In the genomic region with DNA sequence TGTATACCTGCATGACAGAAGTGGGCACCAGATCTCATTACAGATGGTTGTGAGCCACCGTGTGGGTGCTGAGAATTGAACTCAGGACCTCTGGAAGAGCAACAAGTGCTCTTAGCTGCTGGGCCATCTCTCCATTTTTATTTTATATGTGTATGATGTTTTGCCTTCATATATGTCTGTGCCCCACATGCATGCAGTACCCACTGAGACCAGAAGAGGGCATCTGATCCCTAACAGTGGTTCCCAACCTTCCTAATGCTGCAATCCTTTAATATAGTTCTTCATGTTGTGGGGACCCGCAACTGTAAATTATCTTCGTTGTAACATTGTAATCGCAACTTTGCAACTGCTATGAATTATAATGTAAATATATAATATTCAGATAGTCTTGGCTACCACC, we compare ENCODE assay signal across 10 mouse cellular contexts. TPM values are rescaled to one million over a fixed set of nuclear protein-coding genes. Genes with fewer than 3 reads are reported as not detected.
DNase-seq lines count a peak whose midpoint lies in the region; ATAC-seq lines count a peak whose summit lies in the region.
"Had no signal": no experiment of that assay in that cellular context is flagged by ENCODE, and none has a peak within 500 bp of the region (broad histone marks: within the 10 kb centered on the region; RNA-seq: fewer than 3 reads in every experiment).

No protein-coding gene starts in this region.

- H3K27ac ChIP-seq in forebrain, embryonic 10.5 days: no peak overlapping the region
- no peak overlapping the region for H3K27ac ChIP-seq in forebrain, embryonic 12.5 days
- H3K27ac ChIP-seq in midbrain, embryonic 16.5 days (ENCODE audit: low read length): no peak overlapping the region
- H3K27ac ChIP-seq: lung, embryonic 15.5 days had no signal

- peaks cover 25% of the 10 kb centered on the region for H3K36me3 ChIP-seq in forebrain, embryonic 10.5 days (replicated peaks)
- peaks cover 29% of the 10 kb centered on the region for H3K36me3 ChIP-seq in forebrain, embryonic 12.5 days (replicated peaks)
- peaks cover 4% of the 10 kb centered on the region for H3K36me3 ChIP-seq in midbrain, embryonic 16.5 days (ENCODE audit: control insufficient read depth, insufficient read depth, low read length)
- H3K36me3 ChIP-seq: lung, embryonic 15.5 days had no signal

- no peak overlapping the region for H3K9ac ChIP-seq in forebrain, embryonic 12.5 days
- H3K9ac ChIP-seq in midbrain, embryonic 16.5 days (ENCODE audit: low read depth, low read length): no peak overlapping the region
- H3K9ac ChIP-seq: lung, embryonic 15.5 days had no signal

- H3K9me3 ChIP-seq in forebrain, embryonic 10.5 days: 0 out of 2 replicates have a peak, but pooled peaks cover 4% of the 10 kb centered on the region
- H3K9me3 ChIP-seq in forebrain, embryonic 12.5 days: no peaks in the 10 kb centered on the region
- no peaks in the 10 kb centered on the region for H3K9me3 ChIP-seq in midbrain, embryonic 16.5 days (replicated peaks; ENCODE audit: control insufficient read depth, low read length, poor library complexity, severe bottlenecking)
- H3K9me3 ChIP-seq: lung, embryonic 15.5 days had no signal

- ATAC-seq in forebrain, embryonic 12.5 days (ENCODE audit: low FRiP score): no peak
- ATAC-seq in midbrain, embryonic 16.5 days: no peak

- peaks cover 47% of the 10 kb centered on the region for H3K27me3 ChIP-seq in forebrain, embryonic 10.5 days (ENCODE audit: poor library complexity, severe bottlenecking)
- peaks cover 20% of the 10 kb centered on the region for H3K27me3 ChIP-seq in forebrain, embryonic 12.5 days
- peaks cover 15% of the 10 kb centered on the region for H3K27me3 ChIP-seq in midbrain, embryonic 16.5 days (ENCODE audit: control insufficient read depth, insufficient read depth, low read depth, low read length)

- 32% methylated on average over 4 of the region's 4 CpGs for WGBS in forebrain, embryonic 10.5 days
- WGBS in forebrain, embryonic 12.5 days: 23% methylated on average over 4 of the region's 4 CpGs
- WGBS in midbrain, embryonic 16.5 days: 34% methylated on average over 4 of the region's 4 CpGs

- no peak overlapping the region for H3K4me2 ChIP-seq in forebrain, embryonic 12.5 days
- H3K4me2 ChIP-seq in midbrain, embryonic 16.5 days (ENCODE audit: low read length): peak overlapping the region; percentile 71
- H3K4me2 ChIP-seq: lung, embryonic 15.5 days had no signal

- DNase-seq in forebrain, embryonic 10.5 days (ENCODE audit: extremely low spot score, low spot score): peak; percentile 62
- DNase-seq in right cerebral cortex, adult 2 months (ENCODE audit: low spot score in 2 of 2): peak; percentile 66 to 71
- DNase-seq in right cerebral cortex, adult 18-20 months: no peak
- peak; percentile 72 for DNase-seq in c-Kit-positive CD71-positive TER-119-positive erythroid progenitor cells, embryonic 14.5 days (ENCODE audit: low spot score)
- DNase-seq in induced T-regulatory cell, adult 2 months (ENCODE audit: low read depth): peak; percentile 83
- no peak for DNase-seq in urinary bladder, adult 18-20 months (ENCODE audit: low spot score in 2 of 2)

- peaks cover 18% of the 10 kb centered on the region for H3K4me1 ChIP-seq in forebrain, embryonic 10.5 days
- H3K4me1 ChIP-seq in forebrain, embryonic 12.5 days: peaks cover 14% of the 10 kb centered on the region
- peaks cover 14% of the 10 kb centered on the region for H3K4me1 ChIP-seq in midbrain, embryonic 16.5 days (ENCODE audit: control insufficient read depth, insufficient read depth, low read length)

- no peak overlapping the region for H3K4me3 ChIP-seq in forebrain, embryonic 10.5 days
- no peak overlapping the region for H3K4me3 ChIP-seq in forebrain, embryonic 12.5 days (replicated peaks)
- H3K4me3 ChIP-seq in midbrain, embryonic 16.5 days (ENCODE audit: low read depth, low read length): no peak overlapping the region
- H3K4me3 ChIP-seq: lung, embryonic 15.5 days had no signal

RNA-seq across cellular contexts. Expression of gene Rtn2, which starts 2.3 kb away (rescaled TPM):
- 32.1 and 33.1 TPM in 2 replicates for polyA plus RNA-seq in forebrain, embryonic 10.5 days (2016; fragmentation: Nextera tagmentation; extraction: Ambion mirVana)
- 70.3 and 74.1 TPM in 2 replicates for polyA plus RNA-seq in forebrain, embryonic 12.5 days (2016; fragmentation: Nextera tagmentation; extraction: Ambion mirVana)
- polyA plus RNA-seq in midbrain, embryonic 16.5 days (2015; fragmentation: Nextera tagmentation; extraction: Ambion mirVana): 111 and 114 TPM in 2 replicates

RNA-seq across cellular contexts. Expression of gene Ppm1n, which starts 4.9 kb away (rescaled TPM):
- polyA plus RNA-seq in forebrain, embryonic 10.5 days (2016; fragmentation: Nextera tagmentation; extraction: Ambion mirVana): 0.41 and 0.51 TPM in 2 replicates
- polyA plus RNA-seq in forebrain, embryonic 12.5 days (2016; fragmentation: Nextera tagmentation; extraction: Ambion mirVana): 0.19 TPM in 1 of 2 replicates, not detected in the other
- polyA plus RNA-seq in midbrain, embryonic 16.5 days (2015; fragmentation: Nextera tagmentation; extraction: Ambion mirVana): 1.5 and 1.6 TPM in 2 replicates
- polyA plus RNA-seq: gonadal fat pad, adult 2 months; lung, embryonic 15.5 days had no signal

RNA-seq across cellular contexts. Expression of gene Vasp, which starts 13.1 kb away (rescaled TPM):
- 47.4 and 56.9 TPM in 2 replicates for polyA plus RNA-seq in forebrain, embryonic 10.5 days (2016; fragmentation: Nextera tagmentation; extraction: Ambion mirVana)
- polyA plus RNA-seq in forebrain, embryonic 12.5 days (2016; fragmentation: Nextera tagmentation; extraction: Ambion mirVana): 42.4 and 43.0 TPM in 2 replicates
- 35.5 and 40.9 TPM in 2 replicates for polyA plus RNA-seq in midbrain, embryonic 16.5 days (2015; fragmentation: Nextera tagmentation; extraction: Ambion mirVana)

RNA-seq across cellular contexts. Expression of gene Fosb, which starts 25.1 kb away (rescaled TPM):
- polyA plus RNA-seq in forebrain, embryonic 10.5 days (2016; fragmentation: Nextera tagmentation; extraction: Ambion mirVana): 0.10 TPM in 1 of 2 replicates, not detected in the other
- polyA plus RNA-seq in forebrain, embryonic 12.5 days (2016; fragmentation: Nextera tagmentation; extraction: Ambion mirVana): 0.24 TPM in 1 of 2 replicates, not detected in the other
- polyA plus RNA-seq in midbrain, embryonic 16.5 days (2015; fragmentation: Nextera tagmentation; extraction: Ambion mirVana): 0.06 TPM in 2 replicates

RNA-seq across cellular contexts. Expression of gene Opa3, which starts 56.6 kb away (rescaled TPM):
- polyA plus RNA-seq in forebrain, embryonic 10.5 days (2016; fragmentation: Nextera tagmentation; extraction: Ambion mirVana): 50.7 and 51.4 TPM in 2 replicates
- 45.5 and 48.3 TPM in 2 replicates for polyA plus RNA-seq in forebrain, embryonic 12.5 days (2016; fragmentation: Nextera tagmentation; extraction: Ambion mirVana)
- polyA plus RNA-seq in midbrain, embryonic 16.5 days (2015; fragmentation: Nextera tagmentation; extraction: Ambion mirVana): 33.8 and 36.5 TPM in 2 replicates

Comparison
In these comparisons a context has a peak if more than half of its experiments do, and no peak if none do; other contexts are left out.
1. DNase-seq: peak in forebrain, embryonic 10.5 days (single experiment), right cerebral cortex, adult 2 months (2 of 2), c-Kit-positive CD71-positive TER-119-positive erythroid progenitor cells, embryonic 14.5 days (single experiment) and induced T-regulatory cell, adult 2 months (single experiment); none in right cerebral cortex, adult 18-20 months (single experiment) and urinary bladder, adult 18-20 months (0 of 2).